Mouse (Mus musculus) urinary bladder, postnatal 0 days (tissue): ENCODE measurements around the gene Ddx11. TPM values are rescaled to one million over a fixed set of nuclear protein-coding genes. Genes with fewer than 3 reads are reported as not detected.

Experiments
- polyA plus RNA-seq: library from polyadenylated mRNA; unstranded; fragments of >200 nt; fragmentation: Nextera tagmentation; extraction: Ambion mirVana; gene quantifications from 2 replicates; pipeline ENCODE4 v1.2.1, GENCODE M21; 2015

The Ddx11 gene
- 4.0 and 4.7 TPM in 2 replicates for polyA plus RNA-seq

DNA sequence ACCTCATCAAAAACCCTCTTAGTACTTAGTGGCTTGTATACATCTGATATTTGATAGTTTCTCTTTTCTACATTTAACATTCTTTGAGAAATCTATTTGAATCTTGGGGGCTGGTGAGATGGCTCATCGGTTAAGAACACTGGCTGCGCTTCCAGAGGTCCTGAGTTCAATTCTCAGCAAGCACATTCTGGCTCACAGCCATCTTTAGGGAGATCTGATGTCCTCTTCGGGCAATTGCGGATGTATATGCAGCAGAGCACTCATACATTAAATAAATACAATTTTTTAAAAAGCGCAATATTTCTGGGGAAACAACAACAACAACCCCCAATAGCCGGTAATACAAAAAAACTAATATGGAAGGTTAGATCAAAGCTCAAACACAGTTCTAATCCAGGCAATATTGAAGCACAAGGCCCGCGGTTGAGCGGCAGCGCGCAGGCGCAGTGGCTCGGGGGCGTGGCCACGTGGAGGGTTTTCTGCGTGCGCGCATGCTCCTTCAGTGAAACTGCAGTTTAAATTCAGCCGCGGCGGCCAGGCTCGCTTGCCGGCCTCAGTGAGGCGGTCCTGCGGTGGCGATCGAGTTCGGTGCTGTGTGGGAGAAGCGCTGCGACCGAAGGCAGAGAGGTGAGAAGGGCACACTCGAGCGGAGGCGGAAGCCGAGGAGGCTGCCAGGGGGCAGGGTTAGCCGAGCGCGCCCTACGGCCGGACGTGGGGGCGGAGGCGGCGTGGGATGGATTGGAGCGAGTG is at the start of gene Ddx11:
Ddx11 (plus strand) TSS at position 455 of the 750 bp plus-strand sequence.

GRCm38 (mm10) chr17:66076934-66077333 is 46.4 kb upstream of the Ddx11 start, which contains the start of gene Ankrd12:
Ankrd12 (minus strand) TSS chr17:66077089.

DNA sequence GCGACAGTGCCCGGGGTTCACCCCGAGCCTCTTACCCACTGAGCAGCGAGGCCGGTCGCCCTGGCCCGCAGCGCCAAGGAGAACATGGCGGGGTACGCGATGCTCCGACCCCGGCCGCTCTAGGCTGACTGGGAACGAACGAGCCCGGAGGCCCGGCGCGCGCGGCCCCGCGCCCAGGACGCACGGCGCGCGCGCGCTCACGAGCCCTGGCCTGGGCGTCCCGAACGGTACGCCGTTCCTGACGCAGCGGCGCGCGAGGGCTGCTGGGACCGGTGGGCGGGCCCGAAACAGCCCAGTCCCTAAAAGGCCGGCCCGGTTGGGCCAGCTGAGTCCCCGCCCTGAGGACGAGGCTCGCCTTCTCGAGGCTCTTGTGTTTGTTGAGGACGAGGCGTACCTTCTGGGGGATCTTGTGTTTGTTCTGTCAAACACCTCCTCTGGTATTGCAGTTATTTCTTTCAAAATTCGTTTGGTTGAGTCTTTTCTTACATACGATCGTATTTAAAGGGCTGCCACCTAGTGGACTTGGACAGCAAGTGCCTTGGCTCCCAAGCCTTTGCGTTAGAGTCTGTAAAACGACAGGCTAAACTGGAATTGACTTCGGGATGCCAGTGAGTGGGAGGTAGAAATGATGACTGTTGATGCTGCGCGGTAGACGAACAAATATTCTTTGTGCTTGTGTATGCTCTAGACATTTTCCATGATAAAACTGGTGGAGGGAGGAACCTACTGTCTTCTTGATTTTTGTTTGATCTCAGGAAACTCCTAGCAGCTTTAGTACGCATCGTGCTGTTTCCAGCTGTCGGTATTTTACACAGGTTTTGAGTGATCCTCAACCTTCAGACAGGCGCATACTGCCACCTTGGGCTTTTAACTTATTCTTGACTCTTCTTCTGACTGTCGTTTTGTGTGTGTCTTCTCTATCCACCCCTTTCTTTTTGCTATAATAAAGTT is 21.7 kb upstream of the Ddx11 start, which contains the start of gene Ndufv2:
Ndufv2 (minus strand) TSS at position 180 of the 951 bp plus-strand sequence.

GRCm38 (mm10) chr17:66111402-66111959 is 11.8 kb upstream of the Ddx11 start, which contains the start of gene Washc1:
Washc1 (plus strand) TSS chr17:66111545.

Other genes starting within 250 kb of the Ddx11 start
- gene Ralbp1, start 237.7 kb upstream of the Ddx11 start, polyA plus RNA-seq = 79.9 and 93.2 TPM in 2 replicates
- gene Twsg1, start 172.3 kb upstream of the Ddx11 start, polyA plus RNA-seq = 64.0 and 75.8 TPM in 2 replicates
- 17.3 and 22.4 TPM in 2 replicates for gene Ankrd12, start 46.4 kb upstream of the Ddx11 start, polyA plus RNA-seq
- 387 and 392 TPM in 2 replicates for gene Ndufv2, start 22.0 kb upstream of the Ddx11 start, polyA plus RNA-seq
- 24.5 TPM in 2 replicates for gene Washc1, start 12.0 kb upstream of the Ddx11 start, polyA plus RNA-seq